Mouse (Mus musculus) erythroblast, embryonic 14.5 days (primary cell): ENCODE results near the gene Sinhcaf. TPM values are rescaled to one million over a fixed set of nuclear protein-coding genes. Genes with fewer than 3 reads are reported as not detected.
"Not testable (repeated sequence)": the region's sequence is repeated elsewhere in the genome, so short reads cannot be mapped to it uniquely, and the experiment has no call there.

Source experiments
- H3K27me3 ChIP-seq: 2 replicates; pipeline ENCODE4 v1.6.1; 2012; ENCODE audit warnings: inconsistent platforms; ENCODE audit not compliant: control insufficient read depth
- H3K36me3 ChIP-seq: 2 replicates; pipeline ENCODE4 v1.6.1; 2012; ENCODE audit warnings: mild to moderate bottlenecking, inconsistent platforms; ENCODE audit not compliant: control insufficient read depth
- H3K4me1 ChIP-seq: 2 replicates; pipeline ENCODE4 v1.6.1; 2012; ENCODE audit warnings: inconsistent platforms; ENCODE audit not compliant: control insufficient read depth
- H3K4me3 ChIP-seq: replicated peaks from 2 replicates; pipeline ENCODE3; 2012; ENCODE audit warnings: moderate library complexity, mild to moderate bottlenecking, inconsistent platforms
- H3K9me3 ChIP-seq: 2 replicates; pipeline ENCODE4 v1.6.1; 2012; ENCODE audit warnings: low read length, inconsistent platforms, mixed read lengths; ENCODE audit not compliant: control insufficient read depth
- GATA1 ChIP-seq: IDR thresholded peaks from 2 replicates; pipeline ENCODE4 v1.6.1; 2012; ENCODE audit warnings: low read length, inconsistent platforms, mixed read lengths
- TAL1 ChIP-seq: IDR thresholded peaks from 3 replicates; pipeline ENCODE4 v1.6.1; 2012; ENCODE audit warnings: low read length, inconsistent platforms, mixed read lengths
- polyA plus RNA-seq: library from polyadenylated mRNA; stranded (reverse); fragments of >175 nt; gene quantifications from 2 replicates; pipeline ENCODE4 v1.2.3, GENCODE M21; 2012

The Sinhcaf gene
- polyA plus RNA-seq, 1 experiment: 0.11 TPM

- Histone ChIP-seq H3K4me3 (no peak overlapping the region), H3K36me3 (peaks cover 23% of the 10 kb centered on the region), H3K4me1 (peaks cover 10% of the 10 kb centered on the region), H3K27me3 (no peaks in the 10 kb centered on the region), H3K9me3 (no peaks in the 10 kb centered on the region)
- TF ChIP-seq TAL1 (no peak), GATA1 (no peak)
Measured at GRCm38 (mm10) chr6:148934961-148935590, 11.2 kb downstream of the Sinhcaf start.

GRCm38 (mm10) chr6:148931281-148931680 is 15.0 kb downstream of the Sinhcaf start:
- H3K9me3 ChIP-seq: no peaks in the 10 kb centered on the region
- no peaks in the 10 kb centered on the region for H3K27me3 ChIP-seq
- H3K36me3 ChIP-seq: peaks cover 51% of the 10 kb centered on the region
- no peak overlapping the region for H3K4me3 ChIP-seq
- TF ChIP-seq GATA1 (no peak), TAL1 (no peak)
- peaks cover 6% of the 10 kb centered on the region; the same call in 1 of the 2 replicates for H3K4me1 ChIP-seq

- Histone ChIP-seq H3K9me3 (no peaks in the 10 kb centered on the region), H3K27me3 (no peaks in the 10 kb centered on the region), H3K4me3 (no peak overlapping the region), H3K4me1 (no peaks in the 10 kb centered on the region), H3K36me3 (peaks cover 21% of the 10 kb centered on the region)
- TF ChIP-seq TAL1 (no peak), GATA1 (no peak)
Measured at GRCm38 (mm10) chr6:148918841-148919398, 27.3 kb downstream of the Sinhcaf start.

- H3K4me1 ChIP-seq: no peaks in the 10 kb centered on the region; the same call in 1 of the 2 replicates
Measured at GRCm38 (mm10) chr6:148917672-148918071, 28.6 kb downstream of the Sinhcaf start.

GRCm38 (mm10) chr6:148916817-148917216 is 29.4 kb downstream of the Sinhcaf start:
- Histone ChIP-seq H3K9me3 (no peaks in the 10 kb centered on the region), H3K4me3 (no peak overlapping the region), H3K36me3 (peaks cover 13% of the 10 kb centered on the region), H3K27me3 (no peaks in the 10 kb centered on the region), H3K4me1 (no peaks in the 10 kb centered on the region; the same call in 1 of the 2 replicates)
- TF ChIP-seq TAL1 (no peak), GATA1 (no peak)

More at GRCm38 (mm10) chr6:148917672-148918071, 28.6 kb downstream of the Sinhcaf start:
- Histone ChIP-seq H3K9me3 (no peaks in the 10 kb centered on the region), H3K27me3 (no peaks in the 10 kb centered on the region), H3K36me3 (peaks cover 13% of the 10 kb centered on the region), H3K4me3 (no peak overlapping the region)
- no peak for TF ChIP-seq GATA1
- no peak for TF ChIP-seq TAL1

GRCm38 (mm10) chr6:148913938-148914337 is 32.3 kb downstream of the Sinhcaf start:
- no peak overlapping the region for H3K4me3 ChIP-seq
- H3K27me3 ChIP-seq: no peaks in the 10 kb centered on the region
- TF ChIP-seq GATA1 (no peak), TAL1 (no peak)
- H3K36me3 ChIP-seq: no peaks in the 10 kb centered on the region
- no peaks in the 10 kb centered on the region for H3K9me3 ChIP-seq
- no peaks in the 10 kb centered on the region; the same call in 1 of the 2 replicates for H3K4me1 ChIP-seq

GRCm38 (mm10) chr6:148911906-148912305 is 34.4 kb downstream of the Sinhcaf start:
- H3K4me3 ChIP-seq, H3K27me3 ChIP-seq, H3K4me1 ChIP-seq, H3K9me3 ChIP-seq, H3K36me3 ChIP-seq: not testable (repeated sequence)

GRCm38 (mm10) chr6:148906958-148907357 is 39.3 kb downstream of the Sinhcaf start:
- no peaks in the 10 kb centered on the region for H3K36me3 ChIP-seq
- TF ChIP-seq GATA1 (no peak), TAL1 (no peak)
- H3K9me3 ChIP-seq: no peaks in the 10 kb centered on the region
- no peaks in the 10 kb centered on the region for H3K27me3 ChIP-seq
- peaks cover 4% of the 10 kb centered on the region for H3K4me1 ChIP-seq
- H3K4me3 ChIP-seq: no peak overlapping the region

GRCm38 (mm10) chr6:148902728-148903127 is 43.5 kb downstream of the Sinhcaf start:
- Histone ChIP-seq H3K4me3 (no peak overlapping the region), H3K9me3 (no peaks in the 10 kb centered on the region), H3K4me1 (peaks cover 4% of the 10 kb centered on the region), H3K36me3 (no peaks in the 10 kb centered on the region), H3K27me3 (no peaks in the 10 kb centered on the region)
- TF ChIP-seq TAL1 (no peak), GATA1 (no peak)

- no peak for TF ChIP-seq GATA1
- no peak for TF ChIP-seq TAL1
- peak overlapping the region; percentile 83 for H3K4me3 ChIP-seq
- H3K27me3 ChIP-seq: no peaks in the 10 kb centered on the region
- H3K4me1 ChIP-seq: peaks cover 31% of the 10 kb centered on the region
- no peaks in the 10 kb centered on the region for H3K36me3 ChIP-seq
- H3K9me3 ChIP-seq: no peaks in the 10 kb centered on the region
Measured at GRCm38 (mm10) chr6:148896507-148896851, 49.8 kb downstream of the Sinhcaf start.
